Mouse (Mus musculus) layer of hippocampus, adult 11-12 months (tissue): ENCODE results near the gene Arel1.

Source experiments
- DNase-seq: peaks from one replicate; pipeline ENCODE4 v3.0.0; 2022; ENCODE audit warnings: low spot score

The Arel1 gene

GRCm38 (mm10) chr12:84948584-84949285 lies 22.0 kb downstream of the Arel1 start:
- no peak for DNase-seq

- no peak for DNase-seq
Measured at GRCm38 (mm10) chr12:84947894-84948583, 22.7 kb downstream of the Arel1 start.

DNA sequence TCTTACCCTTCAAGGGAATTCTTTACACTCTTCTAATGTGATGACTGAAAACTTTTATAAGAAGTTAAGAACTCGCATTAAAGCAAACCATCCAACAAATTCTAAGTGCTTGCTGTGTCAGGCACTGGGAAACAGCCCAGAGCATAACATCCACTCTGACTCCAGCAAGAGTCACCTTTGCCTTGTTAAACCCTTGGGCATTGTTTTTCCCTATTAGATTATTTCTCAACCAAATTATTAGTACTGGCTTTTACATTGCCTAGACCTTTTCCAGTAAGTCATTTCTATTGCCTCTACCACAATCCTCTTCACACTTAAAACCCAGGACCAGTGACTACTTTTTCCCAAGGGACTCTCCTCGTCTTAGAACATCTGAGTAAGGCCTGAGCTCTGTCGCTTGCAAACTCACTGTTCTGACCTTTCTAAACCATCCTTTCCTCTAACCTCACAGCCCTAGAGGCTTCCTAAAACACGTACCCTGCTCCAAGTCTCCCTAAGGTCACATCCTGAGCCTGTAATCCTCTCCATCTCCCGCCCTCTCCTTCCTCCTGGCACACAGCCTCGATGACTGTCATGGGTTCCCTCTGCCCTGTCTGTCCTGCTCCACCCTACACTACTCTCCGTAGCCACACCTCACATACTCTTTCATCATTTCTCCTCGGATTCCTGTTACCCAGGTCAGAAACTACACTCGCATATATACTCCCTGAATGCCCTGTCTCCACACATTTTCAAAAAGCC lies 25.7 kb downstream of the Arel1 start:
- DNase-seq: no peak

- DNase-seq: no peak
Measured at GRCm38 (mm10) chr12:84944150-84944812, 26.4 kb downstream of the Arel1 start.

- no peak for DNase-seq
Measured at GRCm38 (mm10) chr12:84943006-84943952, 27.4 kb downstream of the Arel1 start.

- DNase-seq: no peak
Measured at GRCm38 (mm10) chr12:84941717-84942116, 29.0 kb downstream of the Arel1 start.

GRCm38 (mm10) chr12:84940343-84940742 lies 30.4 kb downstream of the Arel1 start:
- no peak for DNase-seq

DNA sequence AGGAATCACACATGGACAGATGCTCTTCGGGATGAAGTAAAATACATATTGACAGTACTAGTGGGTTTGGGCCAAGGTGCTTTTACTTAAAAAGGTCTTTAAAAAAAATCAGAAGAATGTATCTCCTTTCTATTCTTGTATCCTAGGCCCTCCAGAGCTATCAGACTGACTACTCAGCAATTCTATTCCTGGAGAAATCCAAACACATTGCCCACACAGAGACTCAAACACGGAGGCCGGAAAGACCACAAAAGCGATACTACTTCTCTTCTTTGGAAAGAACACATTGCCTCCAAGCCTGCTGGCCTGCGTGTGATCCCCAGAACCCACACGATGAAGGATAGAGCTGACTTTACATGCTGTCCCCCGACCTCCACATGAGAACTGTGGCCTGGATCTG lies 31.6 kb downstream of the Arel1 start:
- DNase-seq: no peak

DNA sequence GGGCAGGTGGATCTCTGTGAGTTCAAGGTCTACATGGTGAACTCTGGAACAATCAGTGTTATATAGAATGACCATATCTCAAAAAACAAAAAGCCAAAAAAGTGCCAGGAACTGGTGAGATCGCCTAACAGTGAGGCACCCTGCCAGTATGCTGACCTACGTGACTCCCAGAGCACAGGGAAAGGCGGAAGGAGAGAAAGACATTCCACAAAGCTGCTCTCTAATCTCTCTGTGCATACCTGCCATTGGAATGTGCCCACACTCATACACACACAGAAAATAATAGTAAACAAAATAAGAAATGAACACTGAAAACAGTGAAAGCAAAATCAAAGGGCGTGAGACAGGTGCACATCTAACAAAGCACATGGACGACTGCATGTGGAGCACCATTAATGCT lies 35.4 kb downstream of the Arel1 start:
- DNase-seq: no peak

DNA sequence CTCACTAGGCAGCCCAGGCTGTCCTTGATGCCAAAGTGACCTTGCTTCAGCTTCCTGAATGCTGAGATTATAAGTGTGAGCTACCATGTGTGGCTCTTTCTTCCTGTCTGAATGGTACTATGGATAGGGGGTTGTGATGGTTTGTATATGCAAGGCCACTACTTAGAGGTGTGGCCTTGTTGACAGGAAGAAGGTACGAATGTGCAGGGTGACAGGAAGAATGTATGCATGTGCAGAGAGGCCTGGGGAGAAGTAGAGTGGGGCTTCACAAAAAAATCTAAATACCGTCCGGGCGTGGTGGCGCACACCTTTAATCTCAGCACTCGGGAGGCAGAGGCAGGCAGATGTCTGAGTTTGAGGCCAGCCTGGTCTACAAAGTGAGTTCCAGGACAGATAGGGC lies 38.5 kb downstream of the Arel1 start:
- no peak for DNase-seq

DNA sequence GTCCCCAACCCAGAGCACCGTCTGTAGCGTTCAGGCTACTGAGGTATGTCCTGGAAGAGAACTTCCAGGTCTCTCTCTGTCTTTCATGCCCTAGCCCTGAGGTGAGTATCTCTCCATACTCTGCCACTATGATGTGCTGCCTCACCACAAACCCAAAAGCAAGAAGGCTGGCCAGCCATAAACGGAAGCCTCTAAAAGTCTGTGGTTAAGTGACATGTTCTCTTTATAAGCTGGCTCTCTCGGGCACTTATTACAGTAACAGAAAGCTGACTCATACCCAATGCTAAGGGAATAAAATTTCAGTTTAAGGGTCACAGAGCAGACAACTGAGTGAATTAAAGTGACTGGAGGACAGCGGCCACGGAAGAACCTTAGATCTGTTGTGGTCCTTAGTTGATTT lies 44.2 kb downstream of the Arel1 start:
- DNase-seq: no peak

- no peak for DNase-seq
Measured at GRCm38 (mm10) chr12:84924324-84924723, 46.4 kb downstream of the Arel1 start.

DNA sequence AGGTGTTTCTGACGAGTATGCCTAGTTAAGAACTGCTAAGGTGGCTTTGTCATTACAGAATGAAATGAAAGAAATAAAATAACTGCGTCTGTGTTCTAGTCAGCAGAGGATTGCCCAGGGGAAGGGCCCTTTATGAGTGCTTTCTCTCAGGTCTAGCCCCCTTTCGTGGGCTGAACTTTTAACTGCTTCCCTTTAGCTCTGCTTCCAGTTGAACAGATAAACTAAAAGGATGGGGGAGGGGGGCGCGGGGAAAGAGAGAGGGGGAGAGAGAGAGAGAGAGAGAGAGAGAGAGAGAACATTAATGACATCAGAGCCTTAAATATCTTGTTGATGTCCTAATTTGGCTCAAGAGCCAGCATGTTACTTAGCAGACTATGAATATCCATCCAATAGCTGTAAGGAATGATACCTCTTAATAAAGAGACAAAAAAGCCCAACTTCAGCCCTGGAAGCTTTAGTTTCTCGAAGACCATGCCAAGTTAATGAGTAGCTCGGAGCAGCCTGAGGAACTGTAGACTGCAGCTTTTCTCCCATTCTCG lies 48.8 kb downstream of the Arel1 start:
- DNase-seq: no peak

DNA sequence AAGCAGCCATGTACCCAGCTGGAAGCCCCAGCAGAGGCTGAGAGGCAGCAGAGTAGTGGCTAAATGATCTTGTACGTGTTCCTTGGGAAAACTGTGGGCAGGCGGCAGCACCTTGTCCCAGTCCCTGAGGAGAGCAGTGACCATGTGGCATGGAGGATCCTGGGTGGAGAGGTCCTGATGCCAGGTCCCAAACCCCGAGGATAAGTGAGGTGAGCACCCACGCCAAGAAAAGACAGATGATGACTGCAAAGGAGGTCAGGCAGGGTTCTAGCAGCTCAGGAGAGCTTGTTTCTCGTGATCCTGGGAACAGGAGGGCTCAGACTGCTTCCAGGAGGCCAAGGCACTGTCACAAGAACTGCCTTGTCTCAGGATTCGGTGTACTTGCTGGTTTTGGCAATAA lies 51.9 kb downstream of the Arel1 start:
- DNase-seq: no peak

- DNase-seq: no peak
Measured at GRCm38 (mm10) chr12:84917799-84918198, 52.9 kb downstream of the Arel1 start.

GRCm38 (mm10) chr12:84914959-84915358 lies 55.7 kb downstream of the Arel1 start:
- DNase-seq: no peak

DNA sequence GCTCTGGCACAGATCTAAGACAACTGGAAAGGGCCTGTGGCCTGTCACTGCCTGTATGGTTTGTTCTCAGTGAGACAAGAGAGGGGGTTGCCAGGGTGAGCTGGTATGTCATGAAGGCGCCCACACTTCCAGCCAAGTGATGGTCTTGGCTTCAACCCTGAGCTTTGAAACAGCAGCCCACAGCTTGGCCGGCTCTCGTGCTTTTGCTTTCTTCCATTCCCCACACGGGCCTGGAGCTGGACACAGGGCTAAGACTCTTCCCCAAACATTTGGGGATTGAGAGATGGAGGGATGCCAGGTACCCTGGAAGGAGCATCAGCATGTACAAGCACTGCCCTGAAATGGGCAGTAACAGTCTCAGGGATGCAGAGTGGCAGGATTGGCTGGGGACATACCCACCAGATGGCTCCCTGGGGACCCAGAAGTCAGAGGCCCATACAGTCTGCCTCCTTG lies 58.0 kb downstream of the Arel1 start:
- DNase-seq: no peak

DNA sequence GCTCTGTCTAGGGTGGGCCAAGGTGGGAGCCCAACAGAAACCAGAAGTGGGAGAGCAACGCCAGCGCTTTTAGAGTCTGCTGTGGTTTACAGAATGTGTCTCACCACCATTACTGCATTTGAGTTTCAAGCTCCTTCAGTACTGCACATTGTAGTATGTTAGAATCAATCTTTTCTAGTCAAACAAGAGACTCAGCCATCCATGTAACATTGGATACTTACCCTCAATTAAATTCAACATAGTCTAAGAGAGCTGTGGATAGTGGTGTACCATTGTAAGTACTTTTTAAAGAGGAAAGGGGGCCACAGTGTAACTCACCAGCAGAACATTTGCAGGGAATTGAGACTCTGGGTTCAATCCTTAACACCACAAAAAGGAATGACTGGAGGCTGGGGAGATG lies 59.1 kb downstream of the Arel1 start:
- DNase-seq: no peak

DNA sequence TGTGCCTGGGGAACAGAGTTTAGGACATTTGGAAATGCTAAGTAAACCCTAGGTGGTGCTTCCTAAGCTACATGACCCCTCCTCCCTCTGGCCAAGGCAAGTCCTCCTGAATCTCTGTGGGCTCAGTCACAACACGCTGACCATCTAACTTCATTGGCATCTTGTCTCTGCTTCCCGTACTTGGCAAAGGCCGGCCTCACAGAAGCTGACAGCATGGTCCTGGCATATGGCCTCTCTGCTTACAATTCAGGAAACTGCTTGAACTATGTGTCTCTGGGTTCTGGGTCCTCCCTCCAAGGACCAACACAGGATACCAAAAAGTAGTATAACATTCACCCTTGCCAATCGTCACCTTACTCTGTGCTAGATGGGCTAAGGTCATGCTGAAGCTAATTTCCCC lies 60.6 kb downstream of the Arel1 start:
- DNase-seq: no peak

GRCm38 (mm10) chr12:84907627-84908480 lies 62.8 kb downstream of the Arel1 start:
- no peak for DNase-seq
